Mouse (Mus musculus): ENCODE measurements around the gene Igf2r. TPM values are rescaled to one million over a fixed set of nuclear protein-coding genes. Genes with fewer than 3 reads are reported as not detected.
"Not testable (repeated sequence)": the region's sequence is repeated elsewhere in the genome, so short reads cannot be mapped to it uniquely, and the experiment has no call there.

Igf2r gene
- total RNA-seq, 2 experiments from 2014 or later: 44.6 to 45.8 TPM

GRCm38 (mm10) chr17:12718251-12718650, 51.2 kb downstream of the Igf2r start:
- no peak for DNase-seq

GRCm38 (mm10) chr17:12717445-12717844, 52.0 kb downstream of the Igf2r start:
- no peak for DNase-seq

GRCm38 (mm10) chr17:12715032-12715431, 54.4 kb downstream of the Igf2r start:
- DNase-seq: no peak

- no peak for DNase-seq
These were observed 55.3 kb downstream of the Igf2r start for GRCm38 (mm10) chr17:12714080-12714561.

- no peak for DNase-seq
These were observed 56.5 kb downstream of the Igf2r start for GRCm38 (mm10) chr17:12712993-12713392.

- no peak for DNase-seq
These were observed 57.3 kb downstream of the Igf2r start for GRCm38 (mm10) chr17:12712191-12712590.

GRCm38 (mm10) chr17:12710976-12711375, 58.5 kb downstream of the Igf2r start:
- no peak for DNase-seq

GRCm38 (mm10) chr17:12710050-12710780, 59.2 kb downstream of the Igf2r start:
- no peak for DNase-seq

GRCm38 (mm10) chr17:12708398-12708797, 61.1 kb downstream of the Igf2r start:
- DNase-seq: no peak

- DNase-seq: no peak
These were observed 62.8 kb downstream of the Igf2r start for GRCm38 (mm10) chr17:12706590-12707049.

- DNase-seq: no peak
These were observed 66.6 kb downstream of the Igf2r start for GRCm38 (mm10) chr17:12702901-12703300.

- DNase-seq: no peak
These were observed 69.1 kb downstream of the Igf2r start for GRCm38 (mm10) chr17:12700373-12700772.

- no peak for DNase-seq
These were observed 77.6 kb downstream of the Igf2r start for GRCm38 (mm10) chr17:12691899-12692298.

GRCm38 (mm10) chr17:12689537-12689936, 79.9 kb downstream of the Igf2r start:
- no peak for DNase-seq

- DNase-seq: peak; percentile 77
These were observed 80.9 kb downstream of the Igf2r start for GRCm38 (mm10) chr17:12688427-12689110.

- DNase-seq: no peak
These were observed 84.4 kb downstream of the Igf2r start for GRCm38 (mm10) chr17:12684928-12685624.

GRCm38 (mm10) chr17:12684412-12684811, 85.1 kb downstream of the Igf2r start:
- DNase-seq: no peak

- no peak for DNase-seq
These were observed 85.9 kb downstream of the Igf2r start for GRCm38 (mm10) chr17:12683582-12683981.

- no peak for DNase-seq
These were observed 91.2 kb downstream of the Igf2r start for GRCm38 (mm10) chr17:12678261-12678660.

GRCm38 (mm10) chr17:12677139-12677538, 92.3 kb downstream of the Igf2r start:
- no peak for DNase-seq

- DNase-seq: no peak
These were observed 93.8 kb downstream of the Igf2r start, which contains the start of gene Slc22a1 for GRCm38 (mm10) chr17:12675646-12676045. Gene Slc22a1, minus strand, starts transcription at chr17:12675829.

GRCm38 (mm10) chr17:12674980-12675379, 94.5 kb downstream of the Igf2r start:
- DNase-seq: not testable (repeated sequence)

GRCm38 (mm10) chr17:12673871-12674270, 95.6 kb downstream of the Igf2r start:
- no peak for DNase-seq
